Mouse (Mus musculus) right cerebral cortex, postnatal 25 days (tissue): ENCODE data around the gene Btbd35f2.
"Not testable (repeated sequence)": the region's sequence is repeated elsewhere in the genome, so short reads cannot be mapped to it uniquely, and the experiment has no call there.

Source experiments
- DNase-seq: peaks from one replicate; pipeline ENCODE4 v3.0.0; 2022

Btbd35f2 gene

GRCm38 (mm10) chrX:32278094-32278493 is at the start of gene Btbd35f2:
Gene Btbd35f2, plus strand, starts transcription at chrX:32278394.
- DNase-seq, result not testable (repeated sequence)
